Mouse (Mus musculus) right cerebral cortex, adult 18-20 months (tissue): ENCODE measurements at regions not wholly inside any gene's neighbourhood (a gene's known extent, or its start where the extent isn't known, plus 50 kb on each side); places are given as distances from the start of the nearest gene placed in this dataset.

Experiments used
- DNase-seq: peaks from one replicate; pipeline ENCODE4 v3.0.0; 2022; ENCODE audit warnings: mixed read lengths

DNA sequence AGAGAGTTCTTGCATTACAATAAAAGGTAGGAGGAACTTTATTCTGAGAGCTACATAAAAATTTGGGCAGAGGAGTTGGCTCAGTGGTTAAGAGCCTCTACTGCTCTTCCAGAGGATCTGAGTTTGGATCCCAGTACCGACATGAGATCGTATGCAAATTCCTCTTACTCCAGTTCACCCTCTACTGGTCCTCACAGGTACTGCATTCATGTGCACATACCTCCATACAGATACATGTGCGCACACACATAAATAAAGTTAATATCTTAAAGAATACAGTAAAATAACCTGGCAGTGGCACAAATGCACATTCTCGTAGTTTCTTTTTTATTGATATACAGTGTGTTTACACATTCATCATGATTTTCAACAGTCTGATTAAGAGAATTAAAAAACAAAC is 232.4 kb downstream of the Vps13c start:
- no peak for DNase-seq

- DNase-seq, result no peak
These were observed 237.1 kb downstream of the Vps13c start for GRCm38 (mm10) chr9:68077329-68077728.

- DNase-seq, result no peak
These were observed 243.1 kb downstream of the Vps13c start for GRCm38 (mm10) chr9:68083341-68083740.

- DNase-seq, result no peak
These were observed 244.8 kb downstream of the Vps13c start for GRCm38 (mm10) chr9:68084966-68085365.

DNA sequence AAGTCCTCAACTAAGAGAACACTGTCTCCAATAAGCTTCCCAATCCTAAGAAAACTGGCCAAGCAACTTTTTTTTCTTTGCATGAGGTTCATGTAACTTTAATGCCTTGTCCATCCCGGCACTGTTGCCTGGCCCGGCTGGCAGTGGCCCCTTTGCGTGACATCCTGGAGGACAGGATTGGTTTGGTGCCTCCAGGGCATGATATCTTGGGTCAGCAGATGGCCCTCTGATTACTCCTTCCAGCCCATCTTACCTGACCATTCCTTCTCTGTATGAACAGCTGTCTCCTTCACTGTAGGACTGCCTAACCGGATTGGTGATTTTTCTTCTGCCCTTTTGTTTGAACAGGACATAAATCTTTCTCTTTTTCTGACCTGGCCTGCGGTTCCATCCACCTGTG is 254.4 kb downstream of the Vps13c start:
- no peak for DNase-seq

DNA sequence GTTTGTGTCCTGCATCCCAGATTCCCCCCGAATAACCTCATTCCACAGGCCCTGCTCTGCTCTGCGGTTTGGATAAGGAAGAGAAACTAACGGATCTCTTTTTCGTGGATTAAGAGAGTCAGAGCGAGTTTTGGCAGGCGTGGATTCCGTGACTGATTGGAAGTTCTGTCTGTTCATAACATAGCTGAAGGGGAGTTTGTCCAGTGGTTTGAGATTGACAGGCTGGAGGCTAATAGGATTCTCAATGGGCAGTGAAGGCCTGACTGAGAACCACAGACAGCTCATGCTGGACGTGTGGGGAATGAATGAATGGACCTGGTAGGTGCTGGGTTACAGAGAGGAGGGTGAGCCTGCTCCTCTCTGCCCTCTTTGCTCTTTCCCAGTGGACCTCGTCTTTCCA is 269.6 kb downstream of the Vps13c start:
- no peak for DNase-seq

GRCm38 (mm10) chr9:68115151-68115690 is 275.0 kb downstream of the Vps13c start:
- DNase-seq, result peak; percentile 4

DNA sequence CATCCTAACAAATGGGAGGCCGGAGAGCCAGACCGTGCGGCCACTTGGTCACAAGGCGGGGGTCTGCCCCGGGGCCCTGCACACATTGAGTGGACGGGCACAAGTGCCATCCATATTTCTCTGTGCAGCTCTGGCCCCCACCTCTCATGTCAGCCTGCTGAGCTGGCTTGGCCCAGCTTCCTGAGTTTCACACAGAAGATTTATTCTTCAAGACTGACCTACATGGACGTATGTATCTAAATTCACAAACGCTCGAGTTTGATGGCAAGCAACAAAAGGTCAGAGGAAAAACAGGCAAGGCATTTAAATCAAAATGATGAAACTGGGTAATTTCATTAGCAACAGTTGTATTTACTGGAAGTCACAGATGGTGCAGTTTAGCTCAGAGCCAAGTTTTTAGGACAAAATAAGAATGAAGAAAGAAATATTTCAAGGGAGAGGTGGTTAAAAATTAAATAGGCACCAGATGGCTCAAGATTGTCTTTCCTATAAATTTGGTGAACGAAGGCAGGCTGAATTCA is 276.1 kb downstream of the Vps13c start:
- DNase-seq, result peak; percentile 12

- no peak for DNase-seq
These were observed 278.1 kb downstream of the Vps13c start for GRCm38 (mm10) chr9:68118266-68118665.

DNA sequence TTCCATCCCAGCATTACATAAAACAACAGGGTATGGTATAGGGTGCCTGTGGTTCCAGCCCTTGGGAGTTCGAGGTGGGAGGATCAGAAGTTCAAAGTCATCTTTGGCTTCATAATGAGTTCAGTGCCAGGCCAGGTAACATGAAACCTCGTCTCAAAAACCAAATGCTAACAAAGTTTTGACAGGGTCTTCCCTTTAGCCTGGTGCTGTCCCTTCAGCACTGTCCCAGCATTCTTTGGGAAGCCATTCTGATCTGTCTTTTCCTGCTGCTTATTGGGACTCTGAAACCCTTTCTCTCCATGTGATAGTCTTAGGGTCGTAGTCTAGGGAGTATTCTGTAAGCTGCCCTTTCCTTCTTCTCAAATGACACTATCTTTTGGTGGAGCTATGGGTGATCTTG is 282.1 kb downstream of the Vps13c start:
- no peak for DNase-seq

- DNase-seq, result peak; percentile 12
These were observed 291.1 kb downstream of the Vps13c start for GRCm38 (mm10) chr9:68131263-68131662.

DNA sequence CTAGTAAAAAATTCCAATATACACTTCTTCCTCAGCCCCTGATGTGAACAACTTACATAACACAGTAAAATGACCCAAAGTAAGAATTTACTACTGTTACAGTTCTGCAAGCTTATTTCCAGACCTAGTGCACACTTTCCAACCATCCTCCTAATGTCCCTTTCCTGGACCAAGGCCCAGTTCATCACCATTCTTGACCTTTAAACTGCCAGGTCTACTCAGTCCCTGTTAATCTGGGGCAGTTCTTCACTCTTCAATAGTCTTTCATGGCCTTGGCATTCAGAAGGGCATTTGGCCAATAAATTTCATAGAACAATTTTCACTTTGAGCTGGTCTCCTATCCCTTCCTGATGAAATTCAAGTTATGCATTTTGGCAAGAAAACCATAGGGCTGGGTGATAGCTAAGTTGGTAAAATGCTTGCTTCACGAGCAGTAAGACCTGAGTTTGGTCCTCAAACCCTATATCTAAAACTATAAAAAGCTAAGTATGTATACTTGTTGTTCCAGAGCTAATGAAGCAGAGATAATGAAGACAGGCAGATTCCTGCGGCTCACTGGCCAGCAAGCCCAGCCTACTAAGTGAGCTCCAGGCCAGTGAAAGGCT is 295.4 kb downstream of the Vps13c start:
- DNase-seq, result no peak

DNA sequence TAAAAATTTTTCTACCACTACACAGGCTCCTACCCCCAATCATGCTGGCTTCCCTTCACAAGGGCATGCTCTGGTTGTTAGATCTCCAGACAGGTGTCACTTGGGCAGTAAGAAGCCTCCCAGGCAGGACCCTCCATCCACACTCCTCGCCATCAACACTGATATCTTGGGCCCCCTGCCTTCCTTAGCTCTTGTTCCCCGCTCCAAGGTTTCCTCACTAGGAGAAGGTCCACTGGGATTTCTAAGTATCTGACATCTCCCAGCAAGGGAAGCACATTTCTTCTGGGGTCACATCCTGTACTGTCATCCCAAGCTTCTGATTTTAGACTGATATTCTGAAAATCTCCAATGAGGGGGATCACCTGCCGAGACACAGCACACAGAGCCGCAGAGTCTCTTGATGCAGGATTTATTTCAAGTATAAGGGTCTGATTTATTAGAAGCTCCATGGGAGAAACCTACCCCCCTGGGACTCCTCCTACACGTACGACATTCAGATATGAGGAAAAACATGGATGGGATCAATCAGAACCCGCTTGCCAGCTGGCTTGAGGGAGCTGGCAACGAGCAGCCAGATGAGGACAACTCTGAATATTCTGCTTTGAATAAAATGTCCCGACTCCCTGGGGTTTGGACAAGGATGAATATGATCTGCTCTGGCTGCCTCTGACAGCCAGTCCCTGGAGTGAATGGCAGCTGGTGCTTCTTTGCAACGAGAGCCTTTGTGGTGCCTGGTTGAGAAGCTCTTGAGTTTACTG is 322.8 kb downstream of the Vps13c start:
- no peak for DNase-seq

GRCm38 (mm10) chr9:68166556-68166955 is 326.4 kb downstream of the Vps13c start:
- no peak for DNase-seq

GRCm38 (mm10) chr9:68188921-68189320 is 348.7 kb downstream of the Vps13c start:
- DNase-seq, result no peak

- DNase-seq, result no peak
These were observed 359.6 kb downstream of the Vps13c start for GRCm38 (mm10) chr9:68199831-68200230.

DNA sequence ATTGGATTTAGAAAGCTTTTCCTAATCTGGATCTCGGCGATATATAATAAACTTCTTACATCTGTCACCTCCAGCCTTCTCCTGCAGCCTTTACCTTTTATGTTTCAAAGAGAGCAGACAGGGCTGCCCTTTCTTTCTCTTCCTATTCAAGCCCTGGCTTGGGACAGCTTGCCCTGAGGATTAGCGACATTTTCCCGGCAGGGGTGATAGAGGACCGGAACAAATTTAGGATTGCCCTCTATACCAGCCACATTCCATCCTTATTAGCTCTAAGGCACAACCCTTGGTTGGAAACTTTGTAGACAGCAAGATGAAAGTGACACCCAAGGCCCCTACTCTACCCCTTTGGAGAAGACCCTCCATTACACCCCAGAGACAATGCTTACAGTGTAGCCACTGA is 360.8 kb downstream of the Vps13c start:
- DNase-seq, result no peak

GRCm38 (mm10) chr9:68225694-68226093 is 385.5 kb downstream of the Vps13c start:
- DNase-seq, result no peak

- DNase-seq, result peak; percentile 5
These were observed 390.9 kb downstream of the Vps13c start for GRCm38 (mm10) chr9:68231131-68231530.

DNA sequence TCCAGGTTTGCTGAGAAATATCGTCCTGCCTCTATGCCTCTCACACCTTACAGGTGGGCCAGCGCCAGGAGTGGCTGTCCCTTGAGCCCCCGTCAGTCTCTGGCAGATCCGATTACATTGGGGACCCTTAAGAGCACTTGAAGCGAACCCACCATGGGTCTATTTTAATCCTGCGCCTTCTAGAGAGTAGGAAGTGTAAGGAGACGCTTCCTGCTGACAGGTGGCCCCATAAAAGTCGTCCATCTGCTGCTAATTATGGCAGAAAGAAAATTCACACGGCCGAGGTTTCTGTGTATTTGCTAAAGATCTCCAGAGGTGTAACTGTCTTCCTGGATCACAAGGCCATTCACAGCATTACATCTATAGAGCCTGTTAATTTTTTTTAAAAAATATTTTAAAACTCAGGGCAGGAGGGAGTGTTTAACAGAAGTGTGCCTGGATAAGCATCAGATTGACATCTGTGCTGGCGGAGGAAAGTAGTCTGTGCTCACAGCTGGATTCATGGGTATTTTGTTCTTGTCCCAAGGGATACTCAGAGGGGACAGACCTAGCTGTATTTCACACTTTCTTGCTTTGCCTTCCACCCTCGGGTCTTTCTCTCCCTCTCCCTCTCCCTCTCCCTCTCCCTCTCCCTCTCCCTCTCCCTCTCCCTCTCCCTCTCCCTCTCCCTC is 394.9 kb downstream of the Vps13c start:
- no peak for DNase-seq

GRCm38 (mm10) chr9:68239121-68239520 is 398.9 kb downstream of the Vps13c start:
- no peak for DNase-seq

DNA sequence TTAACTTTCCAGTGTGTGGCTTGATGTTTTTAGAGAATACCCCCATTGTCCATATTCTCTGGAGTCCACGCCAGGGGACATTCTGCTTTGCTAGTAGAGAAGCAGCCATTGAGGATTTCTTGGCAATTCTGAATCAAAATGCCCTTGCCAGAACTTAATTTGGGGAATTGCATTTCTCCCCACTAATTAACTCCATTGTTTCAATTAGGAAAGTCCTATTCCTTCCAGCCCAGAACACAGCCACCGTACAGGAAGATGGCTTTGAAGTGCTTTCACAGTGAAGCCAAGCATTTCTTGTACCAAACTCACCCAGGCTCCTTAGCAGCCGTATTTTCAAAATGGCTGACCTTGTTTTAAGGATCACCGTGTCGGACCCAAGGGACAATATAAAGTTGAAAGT is 399.4 kb downstream of the Vps13c start:
- DNase-seq, result peak; percentile 5

DNA sequence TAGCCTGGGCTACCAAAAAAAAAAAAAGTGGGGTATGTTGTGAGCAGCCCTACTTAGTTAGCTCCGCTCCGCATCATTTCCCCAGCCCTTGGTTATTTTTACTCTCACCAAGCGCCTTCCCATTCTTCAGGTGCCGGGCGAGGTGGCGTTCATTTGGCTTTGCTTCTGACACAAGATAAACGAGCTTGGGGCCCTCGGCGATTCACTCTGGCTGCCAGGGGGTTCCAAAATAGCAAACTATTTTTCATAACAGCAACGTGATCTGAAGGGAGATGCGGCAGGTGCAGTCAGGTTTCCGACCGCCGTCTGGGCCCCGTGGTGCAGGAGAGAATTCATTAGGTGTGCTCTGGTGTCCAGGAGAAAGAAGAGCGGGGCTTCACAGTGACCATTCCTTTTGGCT is 403.6 kb upstream of the Rora start:
- DNase-seq, result no peak

GRCm38 (mm10) chr9:68254218-68254617 is 399.4 kb upstream of the Rora start:
- no peak for DNase-seq
